Comparison of ENCODE assay signal across 8 mouse cellular contexts in the genomic region with DNA sequence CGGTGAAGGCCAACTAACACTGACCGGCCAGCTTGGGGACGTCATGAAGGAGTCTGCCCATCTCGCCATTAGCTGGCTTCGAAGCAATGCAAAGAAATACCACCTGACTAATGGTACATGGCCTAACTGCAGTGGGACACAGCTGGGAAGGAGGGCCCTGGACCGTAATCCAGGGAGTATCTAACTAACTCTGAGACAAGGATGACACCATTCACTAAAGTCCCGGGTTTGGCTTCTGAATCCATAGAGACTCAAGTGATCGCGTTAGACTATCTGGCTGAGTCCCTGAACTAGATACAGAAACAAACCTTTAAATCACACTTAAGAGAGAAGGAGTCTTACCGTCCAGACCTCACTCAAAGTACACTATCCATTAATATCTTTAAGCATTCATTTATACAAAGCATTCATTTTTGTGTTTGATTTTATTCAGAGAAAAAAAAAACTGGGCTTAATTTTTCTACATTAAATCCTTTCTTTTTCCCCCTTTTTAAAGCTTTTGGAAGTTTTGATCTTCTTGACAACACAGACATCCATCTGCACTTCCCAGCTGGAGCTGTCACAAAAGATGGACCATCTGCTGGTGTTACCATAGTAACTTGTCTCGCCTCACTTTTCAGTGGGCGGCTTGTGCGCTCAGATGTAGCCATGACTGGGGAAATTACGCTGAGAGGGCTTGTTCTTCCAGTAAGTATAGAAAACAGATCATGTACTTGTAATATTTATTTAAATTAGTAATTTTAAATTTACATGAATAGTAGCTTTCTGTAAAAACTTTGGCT. TPM values are rescaled to one million over a fixed set of nuclear protein-coding genes. Genes with fewer than 3 reads are reported as not detected.
DNase-seq lines count a peak whose midpoint lies in the region; ATAC-seq lines count a peak whose summit lies in the region.
"Had no signal": no experiment of that assay in that cellular context is flagged by ENCODE, and none has a peak within 500 bp of the region (broad histone marks: within the 10 kb centered on the region; RNA-seq: fewer than 3 reads in every experiment).

No protein-coding gene starts in this region.

- WGBS in forebrain, embryonic 12.5 days, result 73% methylated on average over 14 of the region's 14 CpGs
- 40% methylated on average over 14 of the region's 14 CpGs for WGBS in neural tube, embryonic 13.5 days

- ATAC-seq in forebrain, embryonic 12.5 days (ENCODE audit: low FRiP score), result peak; percentile 87
- ATAC-seq in neural tube, embryonic 13.5 days (ENCODE audit: low read depth), result peak; percentile 79
- no peak for ATAC-seq in megakaryocyte-erythroid progenitor cell, adult 5-6 weeks (replicated peaks; ENCODE audit: low FRiP score, low TSS enrichment, poor library complexity, severe bottlenecking)

- H3K9ac ChIP-seq in forebrain, embryonic 12.5 days, result no peak overlapping the region
- no peak overlapping the region for H3K9ac ChIP-seq in neural tube, embryonic 13.5 days

- no peaks in the 10 kb centered on the region for H3K27me3 ChIP-seq in forebrain, embryonic 12.5 days
- no peaks in the 10 kb centered on the region for H3K27me3 ChIP-seq in neural tube, embryonic 13.5 days

- no peak overlapping the region for H3K4me3 ChIP-seq in forebrain, embryonic 12.5 days (replicated peaks)
- no peak overlapping the region for H3K4me3 ChIP-seq in neural tube, embryonic 13.5 days

- DNase-seq in cerebellum, postnatal 14 days, result peak; percentile 72 to 79
- DNase-seq in layer of hippocampus, postnatal 10 days (ENCODE audit: low spot score in 2 of 2), result peak; percentile 61 to 66
- DNase-seq in testis, postnatal 10 days (ENCODE audit: low spot score), result no peak
- DNase-seq in adrenal gland, postnatal 36 days, result no peak

- peaks cover 10% of the 10 kb centered on the region for H3K36me3 ChIP-seq in forebrain, embryonic 12.5 days (replicated peaks)
- peaks cover 38% of the 10 kb centered on the region for H3K36me3 ChIP-seq in neural tube, embryonic 13.5 days

- no peaks in the 10 kb centered on the region for H3K9me3 ChIP-seq in forebrain, embryonic 12.5 days
- H3K9me3 ChIP-seq in neural tube, embryonic 13.5 days, result no peaks in the 10 kb centered on the region

- H3K4me1 ChIP-seq in forebrain, embryonic 12.5 days, result peaks cover 19% of the 10 kb centered on the region
- peaks cover 22% of the 10 kb centered on the region for H3K4me1 ChIP-seq in neural tube, embryonic 13.5 days (replicated peaks)

- H3K27ac ChIP-seq in forebrain, embryonic 12.5 days, result peak overlapping the region; percentile 77
- peak overlapping the region; percentile 61; the same call in 1 of the 2 replicates for H3K27ac ChIP-seq in neural tube, embryonic 13.5 days (replicated peaks)

- H3K4me2 ChIP-seq in forebrain, embryonic 12.5 days, result no peak overlapping the region
- no peak overlapping the region for H3K4me2 ChIP-seq in neural tube, embryonic 13.5 days

RNA-seq across cellular contexts. Expression of a gene that starts 31.9 kb away (rescaled TPM):
- 9.1 and 10.1 TPM in 2 replicates for polyA plus RNA-seq in forebrain, embryonic 12.5 days (2016; fragmentation: Nextera tagmentation; extraction: Ambion mirVana)
- 1 to 10 TPM; 3.2 to 4.5 TPM for total RNA-seq in layer of hippocampus, postnatal 10 days (2021)
- 7.0 TPM in 2 replicates for polyA plus RNA-seq in neural tube, embryonic 13.5 days (2015; fragmentation: Nextera tagmentation; extraction: Ambion mirVana)
- total RNA-seq in adrenal gland, postnatal 36 days (2021), result 1 to 10 TPM; 3.0 to 4.4 TPM
- not detected in 2 replicates for total RNA-seq in megakaryocyte-erythroid progenitor cell, adult 5-6 weeks (2014; fragmentation: Nextera tagmentation)
- 4.9 TPM in 1 of 2 replicates, not detected in the other for total RNA-seq in megakaryocyte-erythroid progenitor cell, adult 5-6 weeks (2017)
- total RNA-seq: hematopoietic stem cell, adult 5-6 weeks had no signal

RNA-seq across cellular contexts. Expression of a gene that starts 32.1 kb away (rescaled TPM):
- 92.0 and 95.3 TPM in 2 replicates for polyA plus RNA-seq in forebrain, embryonic 12.5 days (2016; fragmentation: Nextera tagmentation; extraction: Ambion mirVana)
- 10 to 100 TPM; 36.2 to 37.7 TPM for total RNA-seq in layer of hippocampus, postnatal 10 days (2021)
- polyA plus RNA-seq in neural tube, embryonic 13.5 days (2015; fragmentation: Nextera tagmentation; extraction: Ambion mirVana), result 86.4 and 91.6 TPM in 2 replicates
- total RNA-seq in adrenal gland, postnatal 36 days (2021), result 10 to 100 TPM; 18.1 to 21.3 TPM
- 17.6 and 20.8 TPM in 2 replicates for total RNA-seq in megakaryocyte-erythroid progenitor cell, adult 5-6 weeks (2014; fragmentation: Nextera tagmentation)
- 24.7 and 32.5 TPM in 2 replicates for total RNA-seq in megakaryocyte-erythroid progenitor cell, adult 5-6 weeks (2017)

Comparison
In these comparisons a context has a peak if more than half of its experiments do, and no peak if none do; other contexts are left out.
1. DNase-seq: peak in cerebellum, postnatal 14 days (2 of 2) and layer of hippocampus, postnatal 10 days (2 of 2); none in testis, postnatal 10 days (single experiment) and adrenal gland, postnatal 36 days (0 of 2).